Mouse (Mus musculus): ENCODE measurements around the gene Mup12.
"Not testable (repeated sequence)": the region's sequence is repeated elsewhere in the genome, so short reads cannot be mapped to it uniquely, and the experiment has no call there.

Mup12 gene

DNA sequence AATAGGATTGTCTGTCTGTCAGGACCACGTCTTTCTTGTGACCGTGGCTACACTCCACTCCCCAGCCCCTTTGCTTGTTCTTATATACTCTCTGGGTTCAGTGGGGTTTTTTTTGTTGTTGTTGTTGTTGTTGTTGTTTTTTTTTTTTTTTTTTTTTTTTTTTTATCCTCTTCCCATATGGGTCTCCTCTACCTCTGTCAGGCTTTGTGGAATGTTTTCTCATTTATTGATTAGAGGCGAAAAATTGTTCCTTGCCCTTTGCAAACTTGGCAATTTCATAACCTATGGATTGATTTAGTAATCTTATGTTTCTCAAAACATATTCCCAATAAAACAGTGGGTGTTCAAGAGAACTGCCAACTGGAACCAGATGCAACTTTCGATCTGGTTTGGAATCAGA lies at the start of gene Mup12:
Gene Mup12, minus strand, starts transcription at position 101 of the 400 bp plus-strand sequence.
- DNase-seq (ENCODE audit: low spot score): not testable (repeated sequence)
